Mouse (Mus musculus) liver, embryonic 16.5 days (tissue): ENCODE measurements around the gene Olfr1163. TPM values are rescaled to one million over a fixed set of nuclear protein-coding genes. Genes with fewer than 3 reads are reported as not detected.
"Not testable (repeated sequence)": the region's sequence is repeated elsewhere in the genome, so short reads cannot be mapped to it uniquely, and the experiment has no call there.

ENCODE experiments used
- ATAC-seq: fragments of 200-750 bp; cut with Nextera tagmentation; 2 replicates; pipeline ENCODE4 v1.8.0; 2017; ENCODE audit warnings: low read depth, mild to moderate bottlenecking, moderate number of reproducible peaks, moderate library complexity
- H3K27ac ChIP-seq: fragments of 300-500 bp; sonication (generic); 2 replicates; pipeline ENCODE4 v1.5.1; 2014; ENCODE audit warnings: mild to moderate bottlenecking, low read length
- H3K27me3 ChIP-seq: fragments of 300-500 bp; sonication (generic); 2 replicates; pipeline ENCODE4 v1.6.1; 2014; ENCODE audit warnings: low read depth, low read length, mixed read lengths; ENCODE audit not compliant: control insufficient read depth, insufficient read depth
- H3K36me3 ChIP-seq: fragments of 300-500 bp; sonication (generic); 2 replicates; pipeline ENCODE4 v1.6.1; 2014; ENCODE audit warnings: mild to moderate bottlenecking; ENCODE audit not compliant: control insufficient read depth, insufficient read depth
- H3K4me1 ChIP-seq: fragments of 300-500 bp; sonication (generic); 2 replicates; pipeline ENCODE4 v1.6.1; 2014; ENCODE audit warnings: low read depth, low read length, mixed read lengths; ENCODE audit not compliant: control insufficient read depth
- H3K4me2 ChIP-seq: fragments of 300-500 bp; sonication (generic); 2 replicates; pipeline ENCODE4 v1.6.1; 2014; ENCODE audit warnings: low read depth, low read length, mixed read lengths
- H3K4me3 ChIP-seq: fragments of 300-500 bp; sonication (generic); 2 replicates; pipeline ENCODE4 v1.5.1; 2014; ENCODE audit warnings: low read depth, mild to moderate bottlenecking, low read length
- H3K9ac ChIP-seq: fragments of 300-500 bp; sonication (generic); 2 replicates; pipeline ENCODE4 v1.6.1; 2014; ENCODE audit warnings: low read depth, low read length
- H3K9me3 ChIP-seq: fragments of 300-500 bp; sonication (generic); replicated peaks from 2 replicates; pipeline ENCODE4 v1.6.1; 2016; ENCODE audit warnings: low read length; ENCODE audit not compliant: control insufficient read depth
- WGBS: fragments of 180-500 bp; shearing (Covaris S2); extraction: QIAGEN DNeasy Blood & Tissue Kit; methylation state at CpG from one replicate; pipeline ENCODE4 v1.1.7; 2014; ENCODE audit not compliant: insufficient replicate concordance; 5-methylcytosine and 5-hydroxymethylcytosine counted together
- polyA plus RNA-seq: library from polyadenylated mRNA; unstranded; fragments of >200 nt; fragmentation: Nextera tagmentation; extraction: Ambion mirVana; gene quantifications from 2 replicates; pipeline ENCODE4 v1.2.1, GENCODE M21; 2015

Olfr1163 gene
- polyA plus RNA-seq: not detected in 2 replicates

DNA sequence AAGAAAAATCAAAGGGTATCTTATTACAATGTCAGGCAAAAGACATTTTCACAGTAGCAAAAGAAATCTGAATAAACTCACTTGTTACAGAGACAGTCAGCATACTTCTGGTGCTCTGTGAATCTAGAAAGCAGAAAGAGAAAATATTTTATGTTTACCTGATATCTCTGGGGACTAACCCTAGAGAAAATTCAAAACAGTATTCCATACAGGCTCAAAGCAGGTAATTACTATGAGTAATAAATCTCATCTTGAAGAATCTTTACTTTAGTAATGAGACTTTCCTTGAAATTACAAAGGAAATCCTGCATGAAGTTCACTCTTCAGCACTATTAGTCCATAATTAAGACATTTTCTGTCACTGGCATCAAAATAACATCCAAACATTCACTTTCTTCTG, at the start of gene Olfr1163:
Olfr1163 (minus strand) TSS at position 101 of the 400 bp plus-strand sequence.
- H3K4me3 ChIP-seq: no peak within 1 kb of the TSS
- H3K36me3 ChIP-seq: no peaks in the 10 kb centered on the region
- H3K27ac ChIP-seq: no peak within 1 kb of the TSS
- no peaks in the 10 kb centered on the region for H3K4me1 ChIP-seq
- no peaks in the 10 kb centered on the region for H3K9me3 ChIP-seq
- no peaks in the 10 kb centered on the region for H3K27me3 ChIP-seq
- H3K4me2 ChIP-seq: no peak within 1 kb of the TSS
- no peak for ATAC-seq
- H3K9ac ChIP-seq: no peak within 1 kb of the TSS

DNA sequence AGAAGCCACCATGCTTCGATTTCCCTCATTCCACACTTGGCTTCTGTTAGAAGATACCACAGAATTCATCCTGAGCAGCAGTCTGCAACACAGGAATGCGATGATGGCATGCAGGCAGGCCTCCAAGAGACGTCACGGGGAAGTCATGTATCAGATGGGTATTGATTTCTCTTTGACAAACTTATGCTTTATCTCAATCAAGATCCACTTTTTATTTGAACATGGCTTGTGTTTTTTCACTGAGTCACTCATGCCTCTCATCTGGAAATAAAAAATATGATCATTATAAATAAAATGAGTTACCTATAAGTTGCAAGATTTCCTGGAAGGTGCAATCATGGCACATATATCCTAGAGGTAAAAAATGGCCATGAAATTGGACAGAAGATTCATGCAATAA, 22.2 kb upstream of the Olfr1163 start, which contains the start of gene Olfr1164:
Olfr1164 (minus strand) TSS at position 101 of the 400 bp plus-strand sequence.
- H3K9me3 ChIP-seq: no peaks in the 10 kb centered on the region
- ATAC-seq: no peak
- WGBS: 49% methylated on average over 4 of the region's 4 CpGs
- H3K36me3 ChIP-seq: no peaks in the 10 kb centered on the region
- H3K4me2 ChIP-seq: no peak within 1 kb of the TSS
- H3K4me3 ChIP-seq: no peak within 1 kb of the TSS
- no peak within 1 kb of the TSS for H3K27ac ChIP-seq
- H3K9ac ChIP-seq: no peak within 1 kb of the TSS
- no peaks in the 10 kb centered on the region for H3K4me1 ChIP-seq
- H3K27me3 ChIP-seq: no peaks in the 10 kb centered on the region

DNA sequence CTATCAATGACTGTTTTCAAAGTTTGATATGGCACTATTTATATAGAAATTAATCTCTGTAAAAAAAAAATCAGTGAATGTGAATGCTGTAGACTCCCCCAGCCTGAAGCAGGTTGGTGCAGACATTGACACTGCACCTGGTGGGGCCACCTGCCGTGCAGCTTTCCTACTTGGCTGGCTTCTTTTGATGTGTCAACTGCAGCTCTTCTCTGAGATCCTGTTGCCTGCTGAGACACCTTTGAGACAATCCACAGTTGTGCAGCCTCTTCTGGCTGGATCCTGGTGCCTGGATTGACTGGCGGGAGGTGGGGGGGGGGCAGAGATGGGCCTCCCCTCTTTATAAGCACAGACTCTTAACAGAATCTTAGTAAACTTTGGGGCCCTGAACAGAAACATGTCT, 8.0 kb downstream of the Olfr1163 start:
- H3K9ac ChIP-seq: no peak overlapping the region
- no peak overlapping the region for H3K4me3 ChIP-seq
- 54% methylated on average over 2 of the region's 2 CpGs for WGBS
- H3K27me3 ChIP-seq: no peaks in the 10 kb centered on the region
- H3K36me3 ChIP-seq: no peaks in the 10 kb centered on the region
- no peaks in the 10 kb centered on the region for H3K9me3 ChIP-seq
- H3K4me1 ChIP-seq: no peaks in the 10 kb centered on the region
- H3K27ac ChIP-seq: no peak overlapping the region
- no peak overlapping the region for H3K4me2 ChIP-seq
- no peak for ATAC-seq

DNA sequence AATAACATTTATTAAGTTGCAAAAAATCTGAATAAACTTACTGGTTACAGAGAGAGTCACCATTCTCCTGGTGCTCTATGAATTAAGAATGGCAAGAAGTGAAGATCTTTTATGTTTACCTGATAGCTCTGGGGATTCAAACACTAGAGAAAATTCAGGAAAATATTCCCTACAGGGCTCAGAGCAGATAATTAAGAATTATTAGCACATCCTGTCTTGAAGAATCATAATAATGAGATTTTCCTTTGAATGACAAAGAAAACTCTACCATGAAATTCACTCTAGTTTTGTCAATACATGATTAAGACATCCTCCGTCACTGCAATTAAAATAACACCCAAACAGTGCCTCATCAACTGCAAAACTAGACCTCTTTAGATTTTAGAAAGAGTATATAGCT, 20.6 kb downstream of the Olfr1163 start, which contains the start of gene Olfr1162:
Olfr1162 (minus strand) TSS at position 101 of the 400 bp plus-strand sequence.
- H3K27ac ChIP-seq: no peak within 1 kb of the TSS
- H3K4me1 ChIP-seq: no peaks in the 10 kb centered on the region
- no peak within 1 kb of the TSS for H3K4me2 ChIP-seq
- no peaks in the 10 kb centered on the region for H3K36me3 ChIP-seq
- 56% methylated on average over 1 of the region's 1 CpGs for WGBS
- no peak within 1 kb of the TSS for H3K4me3 ChIP-seq
- H3K9me3 ChIP-seq: no peaks in the 10 kb centered on the region
- H3K27me3 ChIP-seq: no peaks in the 10 kb centered on the region
- ATAC-seq: no peak
- H3K9ac ChIP-seq: no peak within 1 kb of the TSS

DNA sequence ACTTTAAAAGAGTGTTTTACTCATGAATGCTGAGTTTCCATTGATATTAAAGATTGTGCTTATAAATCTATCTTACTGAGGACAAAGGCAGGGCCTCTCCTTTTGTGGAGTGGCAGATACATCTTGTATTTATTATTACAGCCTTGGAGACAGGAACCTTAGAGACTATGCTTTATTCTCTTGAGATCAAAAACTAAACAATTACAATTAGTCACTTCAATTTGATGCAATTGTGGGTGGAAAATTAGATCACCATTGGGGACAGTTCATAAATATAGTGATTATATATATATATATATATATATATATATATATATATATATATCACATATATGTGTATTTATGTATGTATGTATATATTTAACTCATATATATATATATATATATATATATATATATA, 34.0 kb downstream of the Olfr1163 start, which contains the start of gene Olfr73:
Olfr73 (minus strand) TSS at position 101 of the 400 bp plus-strand sequence.
- H3K27me3 ChIP-seq: no peaks in the 10 kb centered on the region
- ATAC-seq: no peak
- H3K4me3 ChIP-seq: no peak within 1 kb of the TSS
- no peaks in the 10 kb centered on the region for H3K36me3 ChIP-seq
- H3K9me3 ChIP-seq: no peaks in the 10 kb centered on the region
- H3K4me1 ChIP-seq: no peaks in the 10 kb centered on the region
- no peak within 1 kb of the TSS for H3K4me2 ChIP-seq
- H3K9ac ChIP-seq: no peak within 1 kb of the TSS
- no peak within 1 kb of the TSS for H3K27ac ChIP-seq

DNA sequence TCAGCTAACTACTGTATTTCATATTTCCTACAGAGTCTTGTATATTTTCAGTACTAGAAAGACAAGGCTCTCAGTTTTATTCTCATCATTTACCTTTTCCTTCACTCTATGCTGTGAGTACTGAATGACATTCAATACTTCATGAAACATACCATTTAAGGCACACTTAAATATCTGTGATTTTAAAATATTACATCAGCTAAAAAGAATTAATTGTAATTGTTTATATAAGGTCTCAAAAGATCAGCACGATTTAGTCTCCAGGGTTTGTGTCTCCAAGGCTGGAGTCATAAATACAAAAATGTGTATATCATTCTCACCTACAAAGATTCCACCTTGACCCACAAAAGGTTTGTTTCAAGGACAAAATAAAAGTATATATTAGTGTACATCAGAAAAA, 49.2 kb downstream of the Olfr1163 start, which contains the start of gene Olfr1161:
Olfr1161 (plus strand) TSS at position 301 of the 400 bp plus-strand sequence.
- ATAC-seq, H3K27ac ChIP-seq, H3K4me2 ChIP-seq, H3K9ac ChIP-seq, H3K4me3 ChIP-seq, H3K9me3 ChIP-seq, H3K27me3 ChIP-seq, H3K36me3 ChIP-seq, H3K4me1 ChIP-seq: not testable (repeated sequence)
- WGBS: 57% methylated on average over 1 of the region's 1 CpGs

Other genes with a start within 250 kb of the Olfr1163 start
- not detected in 2 replicates for gene Olfr1148, start 241.3 kb downstream of the Olfr1163 start, polyA plus RNA-seq
- gene Olfr1150-ps1, start 227.8 kb downstream of the Olfr1163 start, polyA plus RNA-seq: not detected in 2 replicates
- not detected in 2 replicates for gene Olfr1151, start 216.0 kb downstream of the Olfr1163 start, polyA plus RNA-seq
- not detected in 2 replicates for gene Olfr1152, start 205.3 kb downstream of the Olfr1163 start, polyA plus RNA-seq
- gene Olfr1153, start 176.9 kb downstream of the Olfr1163 start, polyA plus RNA-seq: not detected in 2 replicates
- not detected in 2 replicates for gene Olfr1154, start 166.7 kb downstream of the Olfr1163 start, polyA plus RNA-seq
- gene Olfr1155, start 126.7 kb downstream of the Olfr1163 start, polyA plus RNA-seq: not detected in 2 replicates
- gene Olfr1156, start 118.7 kb downstream of the Olfr1163 start, polyA plus RNA-seq: not detected in 2 replicates
- gene Olfr1157, start 103.5 kb downstream of the Olfr1163 start, polyA plus RNA-seq: not detected in 2 replicates
- not detected in 2 replicates for gene Olfr74, start 97.2 kb downstream of the Olfr1163 start, polyA plus RNA-seq
- gene Olfr1158, start 81.7 kb downstream of the Olfr1163 start, polyA plus RNA-seq: not detected in 2 replicates
- not detected in 2 replicates for gene Olfr1160, start 63.6 kb downstream of the Olfr1163 start, polyA plus RNA-seq
- not detected in 2 replicates for gene Olfr1161, start 49.1 kb downstream of the Olfr1163 start, polyA plus RNA-seq
- not detected in 2 replicates for gene Olfr73, start 34.1 kb downstream of the Olfr1163 start, polyA plus RNA-seq
- not detected in 2 replicates for gene Olfr1162, start 20.7 kb downstream of the Olfr1163 start, polyA plus RNA-seq
- gene Olfr1164, start 22.1 kb upstream of the Olfr1163 start, polyA plus RNA-seq: not detected in 2 replicates
- gene Olfr1166, start 56.4 kb upstream of the Olfr1163 start, polyA plus RNA-seq: not detected in 2 replicates
- not detected in 2 replicates for gene Olfr1167, start 83.4 kb upstream of the Olfr1163 start, polyA plus RNA-seq
- gene Olfr1168, start 110.0 kb upstream of the Olfr1163 start, polyA plus RNA-seq: not detected in 2 replicates
- not detected in 2 replicates for gene Olfr1170, start 156.5 kb upstream of the Olfr1163 start, polyA plus RNA-seq
- gene Olfr1173, start 208.0 kb upstream of the Olfr1163 start, polyA plus RNA-seq: not detected in 2 replicates
- gene Olfr1174-ps, start 243.3 kb upstream of the Olfr1163 start, polyA plus RNA-seq: not detected in 2 replicates